Comparison of ENCODE assay signal across 8 mouse cellular contexts in genomic region chr16:37109285-37109684, GRCm38 (mm10).
DNase-seq lines count a peak whose midpoint lies in the region; ATAC-seq and TF ChIP-seq lines count a peak whose summit lies in the region.

No protein-coding gene starts in this region.

- H3K9me3 ChIP-seq in forebrain, embryonic 15.5 days = no peaks in the 10 kb centered on the region
- H3K9me3 ChIP-seq in intestine, embryonic 15.5 days = no peaks in the 10 kb centered on the region
- no peaks in the 10 kb centered on the region for H3K9me3 ChIP-seq in liver, embryonic 14.5 days (ENCODE audit: control insufficient read depth, low read length)

- no peaks in the 10 kb centered on the region for H3K4me1 ChIP-seq in forebrain, embryonic 15.5 days
- no peaks in the 10 kb centered on the region for H3K4me1 ChIP-seq in intestine, embryonic 15.5 days (replicated peaks)
- no peaks in the 10 kb centered on the region for H3K4me1 ChIP-seq in liver, embryonic 14.5 days (replicated peaks; ENCODE audit: control insufficient read depth in 2 of 2, insufficient read depth in 2 of 2, low read length in 1 of 2)

- H3K36me3 ChIP-seq in forebrain, embryonic 15.5 days = no peaks in the 10 kb centered on the region
- no peaks in the 10 kb centered on the region for H3K36me3 ChIP-seq in intestine, embryonic 15.5 days
- H3K36me3 ChIP-seq in liver, embryonic 14.5 days (replicated peaks; ENCODE audit: control insufficient read depth, insufficient read depth, low read depth) = no peaks in the 10 kb centered on the region

- peak; percentile 95 for ATAC-seq in cerebellum, adult (ENCODE audit: insufficient number of reproducible peaks, low FRiP score, low TSS enrichment)
- ATAC-seq in forebrain, embryonic 15.5 days (replicated peaks) = peak; percentile 92
- peak; percentile 90 for ATAC-seq in intestine, embryonic 15.5 days
- no peak for ATAC-seq in liver, embryonic 14.5 days (ENCODE audit: insufficient read depth)

- no peaks in the 10 kb centered on the region for H3K27me3 ChIP-seq in forebrain, embryonic 15.5 days
- no peaks in the 10 kb centered on the region for H3K27me3 ChIP-seq in intestine, embryonic 15.5 days (replicated peaks)
- H3K27me3 ChIP-seq in liver, embryonic 14.5 days (ENCODE audit: control insufficient read depth, insufficient read depth, low read length) = no peaks in the 10 kb centered on the region

- TF ChIP-seq EP300 in liver, embryonic 14.5 days (IDR thresholded peaks at IDR 0.05; ENCODE audit: low read depth) = no peak

- DNase-seq in ovary, adult 18-20 months (ENCODE audit: low spot score) = peak; percentile 51
- no peak for DNase-seq in ovary, postnatal 10 days (ENCODE audit: low spot score)
- peak in 1 of 3 experiments; percentile 3 for DNase-seq in liver, embryonic 14.5 days (ENCODE audit: low read depth in 3 of 3, low spot score in 3 of 3)
- DNase-seq in ovary, postnatal 36 days (ENCODE audit: low spot score) = peak; percentile 39
- DNase-seq in spleen, adult 12 weeks (ENCODE audit: low spot score) = no peak

- no peak overlapping the region for H3K4me2 ChIP-seq in forebrain, embryonic 15.5 days (replicated peaks)
- H3K4me2 ChIP-seq in intestine, embryonic 15.5 days (replicated peaks) = no peak overlapping the region
- no peak overlapping the region for H3K4me2 ChIP-seq in liver, embryonic 14.5 days (ENCODE audit: low read depth)

- H3K9ac ChIP-seq in forebrain, embryonic 15.5 days (replicated peaks) = no peak overlapping the region
- H3K9ac ChIP-seq in intestine, embryonic 15.5 days = no peak overlapping the region
- no peak overlapping the region for H3K9ac ChIP-seq in liver, embryonic 14.5 days (replicated peaks)

- no peak overlapping the region for H3K27ac ChIP-seq in forebrain, embryonic 15.5 days (replicated peaks)
- H3K27ac ChIP-seq in intestine, embryonic 15.5 days = no peak overlapping the region
- no peak overlapping the region for H3K27ac ChIP-seq in liver, embryonic 14.5 days

- peak; percentile 57 for TF ChIP-seq CTCF in liver, embryonic 14.5 days (IDR thresholded peaks at IDR 0.05; ENCODE audit: low read depth)

- no peak overlapping the region for H3K4me3 ChIP-seq in forebrain, embryonic 15.5 days
- no peak overlapping the region for H3K4me3 ChIP-seq in intestine, embryonic 15.5 days (replicated peaks)
- no peak overlapping the region for H3K4me3 ChIP-seq in liver, embryonic 14.5 days (ENCODE audit: insufficient read depth in 1 of 2, low read depth in 2 of 2, low read length in 2 of 2)

- 30% methylated on average over 3 of the region's 3 CpGs for WGBS in forebrain, embryonic 15.5 days
- WGBS in intestine, embryonic 15.5 days = 36% methylated on average over 3 of the region's 3 CpGs
- 22% methylated on average over 3 of the region's 3 CpGs for WGBS in liver, embryonic 14.5 days (ENCODE audit: insufficient replicate concordance)

Comparison
In these comparisons a context has a peak if more than half of its experiments do, and no peak if none do; other contexts are left out.
1. DNase-seq: peak in ovary, adult 18-20 months (single experiment) and ovary, postnatal 36 days (single experiment); none in ovary, postnatal 10 days (single experiment) and spleen, adult 12 weeks (single experiment).